Mouse (Mus musculus) heart, adult 11 months (tissue): ENCODE results near the gene H6pd.

Experiments
- DNase-seq: peaks from one replicate; pipeline ENCODE4 v3.0.0; 2022

H6pd gene

DNA sequence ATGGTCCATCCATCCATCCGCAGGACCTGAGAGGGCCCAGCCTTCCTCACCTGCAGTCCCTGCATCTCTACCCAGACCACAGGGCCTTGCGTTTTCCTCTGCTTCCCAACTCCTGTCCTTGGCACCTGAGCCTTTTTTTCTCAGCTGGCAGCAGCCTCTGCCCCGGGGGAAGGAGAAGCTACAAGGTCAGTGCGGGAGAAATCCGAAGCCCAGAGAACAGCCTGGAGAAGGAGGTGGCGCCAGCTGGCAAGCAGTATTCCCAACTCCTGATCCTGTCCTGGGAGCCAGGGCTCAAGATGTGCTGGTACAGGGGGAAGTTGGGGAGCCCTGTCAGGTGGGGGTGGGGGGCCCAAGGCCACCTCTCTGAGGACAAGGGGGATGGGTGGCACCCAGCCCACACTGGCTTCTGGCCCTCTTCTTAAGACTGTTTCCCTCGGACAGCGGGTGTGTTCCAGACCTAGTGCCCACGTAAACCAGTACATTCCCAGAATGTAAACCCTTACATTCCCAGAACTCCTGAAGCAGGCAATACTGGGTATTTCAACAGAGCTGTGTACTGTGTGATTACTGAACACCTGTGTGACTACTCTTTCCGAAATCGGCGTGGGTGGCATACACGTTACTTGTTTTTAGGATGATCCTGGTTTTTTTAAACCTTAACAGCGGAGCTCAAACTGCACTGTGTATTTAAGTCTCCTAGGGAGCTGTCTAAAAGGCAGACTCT is 9.9 kb downstream of the H6pd start:
- DNase-seq = peak; percentile 99

DNA sequence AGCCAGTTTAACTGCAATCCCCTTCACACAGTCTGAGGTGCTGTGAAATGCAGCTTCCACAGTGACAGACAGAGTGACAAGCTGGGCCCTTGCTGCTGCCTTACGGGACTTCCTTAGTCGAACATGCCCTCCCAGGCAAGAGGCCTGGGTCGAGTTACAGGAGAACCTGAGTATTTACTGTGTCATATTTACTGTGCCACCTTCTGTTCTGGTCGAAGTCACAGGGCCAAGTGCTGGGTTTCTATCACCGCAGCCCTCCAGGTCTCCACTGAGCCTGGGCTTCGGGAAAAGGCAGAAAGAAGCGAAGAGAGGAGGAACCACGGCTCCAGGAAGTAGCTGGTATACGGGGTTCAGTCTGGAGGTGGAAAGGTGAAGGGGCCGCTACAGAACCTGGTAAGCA is 10.8 kb downstream of the H6pd start:
- DNase-seq = peak; percentile 85

DNA sequence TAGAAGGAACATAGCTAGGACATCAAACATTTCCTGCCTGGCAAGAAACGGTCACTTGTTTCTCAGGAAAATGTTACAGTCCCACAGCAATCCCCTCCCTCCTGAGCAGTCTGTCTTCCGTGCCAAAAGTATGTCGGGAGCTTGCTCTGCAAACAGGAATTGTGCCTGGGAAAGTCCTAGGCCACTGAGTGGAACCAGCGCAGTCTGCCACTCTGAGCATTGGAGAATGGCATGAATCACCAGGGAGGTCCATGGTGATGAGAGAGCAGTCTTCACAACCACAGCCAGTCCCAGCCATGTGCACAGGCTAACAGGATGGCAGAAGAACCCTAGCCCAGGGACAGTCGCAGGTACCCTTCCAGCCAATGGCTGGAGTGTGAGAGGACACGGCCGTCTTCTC is 12.4 kb downstream of the H6pd start:
- DNase-seq = peak; percentile 89

DNA sequence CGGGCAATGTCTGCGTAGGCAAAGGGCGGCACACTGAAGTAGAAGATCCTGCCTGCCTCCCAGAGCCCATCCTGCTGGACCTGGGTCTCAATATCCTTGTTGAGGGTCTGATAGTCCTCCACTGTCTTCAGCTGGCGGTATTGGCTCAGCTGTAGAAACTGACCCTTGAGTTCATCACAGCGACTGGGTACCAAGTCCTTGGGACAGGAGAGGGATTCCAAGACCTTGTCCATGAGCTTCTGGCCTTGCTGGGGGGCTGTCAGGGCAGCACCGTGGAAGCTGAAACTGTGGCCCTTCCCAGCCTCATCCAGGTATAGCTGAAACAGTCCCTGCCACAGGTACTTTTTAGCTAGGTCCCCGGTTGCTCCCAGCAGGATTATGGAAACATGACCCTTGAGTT is 12.9 kb downstream of the H6pd start:
- peak; percentile 90 for DNase-seq

DNA sequence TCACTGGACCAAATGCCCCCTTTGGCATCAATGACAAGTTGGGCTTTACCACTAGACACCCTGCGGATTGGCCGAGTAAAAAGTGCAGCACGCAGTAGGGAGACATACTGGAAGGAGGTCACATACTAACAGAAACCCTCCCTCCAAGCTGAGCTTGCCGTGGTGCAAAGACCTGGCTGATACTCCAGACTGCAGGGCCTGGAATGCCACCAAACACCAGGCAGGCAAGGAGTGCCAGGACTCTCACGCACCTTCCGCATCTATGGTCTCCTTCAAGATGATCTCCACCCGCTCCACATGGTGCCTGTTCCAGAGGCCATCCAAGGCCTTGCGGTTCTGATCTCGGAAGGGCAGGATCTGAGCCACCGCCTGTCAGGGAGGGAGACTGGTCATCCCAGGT is 14.6 kb downstream of the H6pd start:
- peak; percentile 90 for DNase-seq

DNA sequence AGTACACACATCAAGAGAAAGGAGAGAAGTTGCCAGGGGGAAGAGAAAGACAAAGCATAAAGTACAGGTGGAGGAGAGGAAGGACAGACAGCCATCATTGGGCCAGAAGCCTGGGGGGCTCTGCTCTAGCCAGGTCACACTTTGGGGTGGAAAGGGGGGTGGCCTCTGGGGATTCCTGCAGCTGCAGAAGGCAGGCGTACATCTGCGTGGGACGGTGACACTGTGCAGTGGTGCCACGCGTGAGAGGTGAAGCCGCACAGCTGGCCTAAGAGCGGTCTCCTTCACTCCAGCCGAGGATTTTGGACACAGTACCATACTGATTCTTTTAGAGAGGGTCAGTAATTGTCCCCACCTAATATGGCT is 16.2 kb downstream of the H6pd start:
- DNase-seq = no peak

DNA sequence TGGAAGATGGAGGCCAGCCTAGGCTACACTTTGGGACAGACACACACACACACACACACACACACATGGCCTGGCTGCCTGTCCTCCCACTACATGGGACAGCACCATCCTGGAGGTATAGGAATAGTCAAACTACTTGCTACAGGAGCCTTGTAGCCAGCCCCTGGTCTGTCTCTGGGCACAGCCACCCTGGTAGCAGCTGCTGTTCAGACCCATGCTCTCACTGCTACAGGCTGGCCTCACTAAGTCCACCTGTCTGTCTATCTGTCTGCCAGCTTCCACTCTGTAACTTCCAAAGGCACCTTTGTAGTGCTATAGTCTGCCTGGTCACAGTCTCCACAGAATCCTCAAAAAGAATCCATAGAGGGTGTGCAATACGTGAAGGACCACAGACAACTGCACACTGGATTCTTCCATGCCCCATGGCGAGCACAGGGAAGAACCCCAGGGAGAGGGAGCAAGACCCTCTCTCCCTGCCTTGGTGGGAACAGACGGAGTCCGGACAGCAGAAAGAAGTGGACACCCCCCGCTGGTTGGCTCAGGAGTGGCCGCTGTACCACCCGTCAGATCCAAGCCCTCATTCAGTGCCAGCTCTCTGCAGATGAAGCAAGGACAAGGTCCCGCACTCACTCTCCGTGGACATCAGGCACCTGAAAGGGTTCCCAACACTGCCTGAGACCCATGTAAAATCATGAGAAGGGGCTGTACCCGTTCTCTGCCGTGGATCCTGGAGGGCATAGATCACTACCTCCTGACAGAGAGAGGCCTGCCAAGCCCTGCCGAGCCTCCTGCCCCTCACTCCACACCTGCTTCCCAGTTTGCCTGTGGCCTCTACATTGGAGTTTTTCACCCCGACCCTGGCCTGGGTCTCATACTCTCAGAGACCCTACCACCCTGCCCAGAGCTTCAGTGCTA is 16.8 kb downstream of the H6pd start:
- peak; percentile 90 for DNase-seq

DNA sequence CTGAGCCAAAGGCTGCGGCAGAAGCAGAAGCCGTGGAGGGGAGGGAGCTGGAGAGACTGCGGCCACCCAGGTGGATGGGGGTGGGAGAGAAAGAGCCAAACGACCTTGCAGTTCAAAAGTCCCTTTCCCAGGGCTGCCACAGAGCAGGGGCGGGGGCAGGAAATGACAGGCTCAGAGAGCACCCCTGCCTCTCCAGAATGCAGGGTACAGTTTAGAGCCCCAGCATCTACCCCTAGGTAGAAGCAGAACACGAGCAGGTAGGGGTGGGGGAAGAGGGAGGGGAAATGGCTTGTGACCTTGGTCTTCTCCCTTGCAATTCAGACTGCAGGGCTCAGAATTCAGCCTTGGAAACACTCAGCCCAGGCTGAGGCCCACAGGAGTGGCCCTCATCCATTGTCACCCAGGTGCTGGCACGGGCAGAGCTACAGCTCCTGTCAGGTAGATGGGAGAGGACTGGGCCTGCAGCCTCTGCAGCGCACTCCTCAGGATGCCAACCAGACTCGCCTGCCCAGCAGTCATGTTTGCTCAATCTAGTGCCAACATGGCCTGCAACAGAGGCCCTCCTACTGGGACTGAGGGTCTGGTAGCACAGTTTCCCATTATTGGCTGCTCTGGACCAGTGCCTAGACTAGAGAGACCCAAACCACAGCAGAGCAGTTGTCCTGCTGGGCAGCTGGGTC is 17.7 kb downstream of the H6pd start:
- DNase-seq = peak; percentile 93

DNA sequence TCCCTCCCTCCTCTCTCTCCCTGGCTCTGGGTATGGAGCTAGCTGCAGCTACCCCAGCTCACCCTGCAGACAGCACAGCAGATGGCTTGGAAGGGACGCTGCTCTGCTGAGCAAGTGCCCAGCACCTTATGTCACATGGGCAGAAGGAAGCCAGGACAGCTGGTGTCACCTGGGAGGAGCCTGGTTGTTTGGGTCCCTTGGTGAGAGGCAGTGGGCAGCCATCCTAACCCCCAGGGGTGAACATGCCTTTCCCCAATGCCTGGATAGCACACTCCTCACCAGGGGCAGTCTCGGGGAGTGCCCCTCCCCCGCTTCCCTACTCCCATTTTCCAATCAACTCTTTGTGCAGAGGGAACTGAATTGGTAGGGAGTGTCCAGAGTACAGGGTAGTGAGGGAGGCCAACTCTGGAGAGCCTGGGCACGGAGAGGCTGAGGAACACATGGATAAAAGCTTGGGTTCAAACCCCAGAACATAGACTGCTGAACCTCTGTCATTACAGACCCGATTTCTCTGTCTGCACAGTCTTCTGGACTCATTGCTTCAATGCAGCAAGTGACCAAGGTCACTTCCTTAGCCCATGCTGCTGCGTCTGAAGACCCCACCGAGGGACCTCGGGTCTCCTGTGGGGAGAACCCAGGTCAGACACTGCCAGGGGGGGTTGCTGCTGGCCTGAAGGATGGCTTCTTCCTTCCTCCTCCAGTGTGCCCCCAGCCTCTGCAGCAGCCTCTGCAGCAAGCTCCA is 18.4 kb downstream of the H6pd start:
- peak; percentile 98 for DNase-seq

DNA sequence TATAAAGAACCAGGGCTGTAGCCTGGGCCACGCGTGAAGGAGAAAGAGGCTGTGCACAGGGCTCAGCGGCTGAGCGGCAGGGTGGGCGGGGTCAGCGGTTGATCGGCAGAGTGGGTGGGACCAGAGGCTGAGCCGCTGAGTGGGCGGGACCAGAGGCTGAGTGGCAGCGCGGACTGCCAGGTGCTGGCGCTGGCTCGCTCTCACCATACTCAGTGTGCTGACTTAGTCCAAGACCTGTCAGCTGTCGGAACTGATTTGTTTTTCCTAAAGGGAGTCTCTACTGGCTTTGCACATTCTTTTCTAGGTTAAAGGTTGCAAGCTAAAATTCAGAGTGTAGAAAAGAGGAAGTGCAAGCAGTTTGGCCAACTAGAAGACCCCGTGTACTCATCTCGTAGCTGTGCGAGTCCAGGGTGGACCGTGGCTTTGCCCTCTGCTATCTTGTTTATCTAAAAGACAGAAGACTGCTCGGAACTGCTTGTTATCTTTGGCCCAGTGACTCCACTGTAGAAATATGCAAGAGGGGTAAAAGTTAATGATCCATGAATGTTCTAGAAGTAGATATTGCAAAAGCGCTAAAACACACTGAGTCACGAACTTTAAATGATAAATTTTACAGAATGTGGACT is 19.8 kb downstream of the H6pd start:
- peak; percentile 99 for DNase-seq

DNA sequence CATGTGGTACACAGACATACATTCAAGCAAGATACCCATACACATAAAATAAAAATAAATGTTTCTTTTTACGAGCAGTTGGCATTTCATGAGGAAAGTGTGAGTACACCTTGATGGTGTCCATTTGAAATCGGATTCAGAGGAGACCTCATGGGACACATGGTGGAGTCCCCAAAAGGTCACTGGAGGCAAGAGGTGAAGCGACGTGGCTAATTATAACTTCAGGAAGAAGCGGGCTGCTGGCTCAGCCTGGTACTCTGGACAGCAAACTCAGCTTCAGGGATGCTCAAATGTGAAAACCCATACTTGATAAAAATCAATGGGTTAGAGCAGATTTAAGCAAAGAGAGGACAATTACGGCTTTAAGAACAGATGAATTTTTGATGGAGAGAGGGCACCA is 20.5 kb downstream of the H6pd start:
- no peak for DNase-seq

DNA sequence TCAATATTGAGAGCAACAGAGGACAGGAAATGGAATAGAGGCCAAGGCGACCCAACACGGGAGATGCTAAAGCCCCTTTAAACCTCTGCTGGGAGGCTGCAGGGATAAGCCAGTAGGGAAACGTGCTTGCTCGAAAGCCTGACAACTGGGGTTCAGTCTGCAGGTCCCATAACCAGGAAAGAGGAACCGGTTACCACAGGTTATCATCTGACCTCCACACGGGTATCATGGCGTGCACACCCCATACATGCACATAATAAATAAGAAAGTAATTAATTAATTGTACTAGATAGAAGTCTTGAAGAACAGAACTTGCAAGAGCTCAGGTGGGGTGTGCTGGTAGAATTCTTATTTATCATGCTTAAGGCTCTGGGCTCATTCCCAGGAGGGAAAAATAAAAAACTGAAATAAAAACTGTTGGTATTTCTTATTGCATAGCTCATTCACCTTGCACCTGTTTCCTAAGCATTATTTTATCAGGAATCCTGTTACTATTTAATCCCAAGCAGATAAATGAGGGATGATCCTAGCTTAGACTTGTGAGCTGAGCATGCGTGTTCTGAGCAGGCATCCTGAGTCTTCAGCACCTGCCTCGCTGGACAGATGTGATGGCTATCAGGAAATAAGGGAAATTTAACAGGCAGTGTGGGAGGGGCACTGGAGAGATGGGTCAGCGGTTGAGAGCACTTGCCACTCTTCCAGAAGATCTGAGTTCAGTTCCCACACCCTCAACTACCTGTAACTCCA is 22.0 kb downstream of the H6pd start:
- no peak for DNase-seq

DNA sequence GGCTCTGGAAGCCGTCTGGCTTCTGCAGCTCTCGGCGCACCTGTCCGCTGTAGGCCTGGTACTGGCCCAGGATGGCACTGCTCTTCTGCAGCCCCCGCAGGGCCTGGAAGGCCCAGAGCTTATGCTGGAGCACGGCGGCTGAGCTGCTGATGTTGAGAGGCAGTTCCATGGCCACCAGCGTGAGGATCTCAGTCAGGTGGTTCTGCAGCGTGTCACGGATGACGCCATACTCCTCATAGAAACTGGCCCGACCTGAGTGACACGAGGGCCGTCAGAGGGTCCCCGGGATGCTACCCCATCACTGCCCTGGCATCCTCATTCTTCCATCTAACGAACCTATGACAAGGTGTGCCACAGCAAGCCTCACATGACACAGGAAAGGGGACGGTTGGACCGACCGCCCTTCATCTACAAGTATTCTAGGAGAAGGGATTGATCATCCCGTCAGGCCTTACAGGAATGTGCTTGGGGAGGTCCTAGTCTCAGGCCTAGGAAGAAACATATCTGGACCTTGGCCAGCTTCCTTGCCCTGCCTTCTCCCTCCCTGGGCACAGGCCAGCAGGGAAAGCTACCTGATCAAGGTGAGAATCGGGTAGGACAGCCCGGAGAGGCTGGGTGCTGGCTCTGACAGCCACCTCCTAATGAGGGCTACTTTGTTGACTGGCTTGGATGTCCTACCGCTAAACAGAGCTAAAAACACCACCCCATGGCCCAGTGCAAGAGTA is 24.7 kb downstream of the H6pd start:
- peak; percentile 91 for DNase-seq

DNA sequence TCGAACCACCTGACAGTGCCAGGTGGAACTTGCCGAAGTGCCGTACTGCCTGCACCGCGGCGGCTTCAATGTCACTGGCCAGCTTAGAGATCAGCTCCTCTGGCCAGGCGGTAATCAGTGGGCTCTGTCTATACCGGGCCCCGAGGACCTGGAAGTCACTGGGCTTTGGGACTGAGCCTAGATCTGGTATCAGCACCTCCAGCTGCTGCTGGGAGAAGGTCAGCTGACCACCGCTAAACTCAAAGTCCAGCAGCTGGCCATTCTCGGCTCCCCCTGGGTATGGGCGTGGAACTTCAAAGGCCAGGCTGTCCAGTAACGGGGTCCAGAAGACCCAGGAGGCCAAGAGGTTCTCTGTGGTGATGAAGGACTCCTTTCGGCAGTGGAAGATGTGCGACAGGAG is 26.7 kb downstream of the H6pd start:
- DNase-seq = peak; percentile 90

DNA sequence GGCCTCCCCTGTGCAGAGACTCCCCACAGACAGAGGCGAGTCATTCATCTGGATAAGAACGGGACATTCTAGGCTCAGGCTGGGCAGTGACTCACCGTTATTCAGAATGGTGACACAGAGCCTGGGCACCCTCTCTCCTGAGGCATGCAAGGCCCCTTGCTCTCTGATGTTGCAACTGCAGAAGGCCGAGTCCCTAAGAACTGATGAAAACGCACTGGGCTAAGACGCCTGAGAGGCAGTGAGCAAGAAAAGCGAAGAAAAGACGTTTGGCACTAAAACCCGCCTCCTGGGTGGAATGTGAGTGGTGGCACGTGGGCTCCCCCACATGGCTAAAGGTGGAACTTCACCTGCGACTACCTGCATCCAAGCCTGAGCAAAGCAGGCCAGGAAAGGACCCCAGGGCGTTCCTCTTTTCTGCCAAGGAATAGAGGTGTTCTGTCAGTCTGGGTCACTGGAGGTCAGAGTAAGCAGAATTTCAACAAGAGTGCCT is 29.0 kb downstream of the H6pd start:
- DNase-seq = peak; percentile 96

DNA sequence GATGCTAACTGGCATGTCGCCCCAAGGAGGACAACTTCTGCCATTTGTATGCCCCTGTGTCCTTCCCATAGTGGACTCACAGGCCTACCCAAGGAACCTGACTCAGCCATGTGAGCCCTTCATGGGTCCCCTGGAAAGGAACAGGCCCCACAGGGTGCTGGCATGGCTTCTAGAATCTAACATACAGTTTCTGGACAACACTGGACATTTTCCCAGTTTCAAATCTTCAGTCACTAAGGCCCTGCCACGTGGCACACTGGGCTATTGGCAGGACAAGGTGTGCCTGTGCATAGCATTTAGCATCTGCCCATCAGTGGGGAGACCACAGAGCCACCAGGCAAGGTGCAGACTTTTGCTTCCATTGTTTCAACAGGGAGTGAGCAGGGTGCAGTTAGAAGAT is 30.0 kb downstream of the H6pd start:
- DNase-seq = peak; percentile 88

DNA sequence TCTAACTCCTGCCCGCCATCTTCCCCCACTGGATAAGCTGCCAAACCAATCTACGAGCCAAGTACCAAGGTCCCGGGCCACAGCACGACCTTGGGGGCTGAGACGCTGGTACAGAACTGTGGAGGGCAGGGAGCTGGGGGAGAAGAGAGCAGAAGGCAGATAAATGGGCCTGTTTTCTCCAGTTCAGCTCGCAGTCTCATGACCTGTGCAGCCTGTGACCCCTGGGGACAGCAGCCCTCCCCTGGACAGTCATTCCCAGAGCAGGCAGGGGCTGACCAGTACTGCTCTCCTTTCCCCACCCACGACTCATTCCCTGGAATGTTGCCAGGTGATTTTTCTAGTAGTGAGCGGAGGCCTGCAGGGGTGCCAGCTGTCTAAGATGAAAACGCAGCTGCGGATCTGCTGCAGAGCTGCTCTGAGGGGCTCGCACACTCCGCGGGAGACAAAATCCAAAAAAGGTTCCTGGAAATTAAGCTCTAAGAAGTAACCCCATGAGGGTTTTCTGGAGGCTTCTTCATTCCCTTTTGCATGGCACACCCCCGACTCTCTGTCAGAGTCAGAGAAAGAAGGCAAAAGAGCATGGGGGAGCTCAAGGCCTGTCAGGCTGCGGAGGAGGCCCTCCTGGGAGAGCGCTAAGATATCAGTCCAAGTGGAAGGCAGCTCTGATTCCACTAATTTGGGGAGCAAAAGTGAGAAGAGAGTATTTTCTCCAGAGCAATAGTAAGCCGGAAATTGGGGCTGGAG is 30.9 kb downstream of the H6pd start:
- DNase-seq = peak; percentile 92

DNA sequence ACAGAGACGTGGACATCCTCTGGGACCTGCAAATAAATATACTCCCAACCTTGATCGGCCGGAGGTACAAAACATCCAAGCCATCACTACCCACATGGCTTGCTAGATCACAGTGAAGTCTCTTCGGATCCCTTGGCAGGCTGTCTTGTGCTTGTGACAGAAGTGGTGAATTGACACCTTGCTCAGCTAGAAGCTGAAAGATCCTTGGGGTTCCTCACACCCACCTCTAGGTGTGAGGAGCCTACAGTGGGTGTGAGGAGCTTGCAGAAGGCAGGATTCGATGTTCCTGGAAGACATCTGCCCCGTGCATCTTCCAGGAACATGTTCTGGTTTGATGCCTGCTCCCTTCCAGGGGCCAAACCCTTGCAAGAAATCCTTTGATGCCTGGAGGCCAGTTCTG is 31.6 kb downstream of the H6pd start:
- peak; percentile 90 for DNase-seq

DNA sequence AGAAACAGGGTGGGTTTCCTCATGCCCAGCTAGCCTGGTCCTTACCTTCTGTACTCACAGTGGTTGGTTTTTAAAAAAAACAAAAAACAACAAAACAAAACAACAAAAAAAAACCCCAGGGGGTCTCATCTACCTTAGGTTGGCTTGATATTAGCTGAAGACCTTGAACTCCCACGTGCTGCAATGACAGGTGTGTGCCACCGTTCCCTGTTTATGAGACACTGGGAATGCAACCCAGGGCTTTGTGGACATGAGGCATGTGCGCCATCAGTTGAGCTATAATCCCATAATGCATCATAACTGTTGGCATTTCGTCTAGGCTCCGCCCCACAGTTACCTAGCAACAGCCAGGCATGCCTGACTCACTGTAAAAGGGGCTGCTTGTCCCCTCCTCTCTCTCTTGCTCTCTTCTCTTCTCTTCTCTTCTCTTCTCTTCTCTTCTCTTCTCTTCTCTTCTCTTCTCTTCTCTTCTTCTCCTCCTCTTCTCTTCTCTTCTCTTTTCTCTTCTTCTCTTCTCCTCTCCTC is 33.0 kb downstream of the H6pd start:
- DNase-seq = no peak

DNA sequence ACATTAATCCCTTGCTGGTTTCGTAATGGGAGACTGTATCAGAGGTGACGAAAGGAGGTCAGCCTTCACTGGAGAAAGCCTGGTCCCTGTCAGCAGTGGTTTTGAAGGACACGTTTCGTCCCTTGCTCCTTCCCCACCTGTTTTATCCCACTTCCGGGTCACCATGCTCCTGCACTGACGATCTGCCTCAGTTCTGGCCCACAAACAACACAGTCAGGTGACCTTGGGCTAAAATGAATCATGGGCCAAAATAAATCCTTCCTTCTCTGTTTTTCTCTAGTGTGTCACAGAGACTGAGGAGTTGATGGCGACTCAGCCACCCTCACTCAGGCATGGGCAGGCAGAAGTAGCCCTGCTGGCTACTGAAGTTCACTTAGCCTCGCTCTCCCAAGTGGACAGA is 33.5 kb downstream of the H6pd start:
- DNase-seq = no peak
